Mouse (Mus musculus) ES-E14 (cell line): ENCODE measurements around the gene Fut11. TPM values are rescaled to one million over a fixed set of nuclear protein-coding genes. Genes with fewer than 3 reads are reported as not detected.
A peak's percentile ranks its signal among the peaks of the same experiment; 100 is the strongest.

ENCODE experiments used
- DNase-seq: peaks from one replicate; pipeline ENCODE4 v3.0.0-alpha.2; 2013; ENCODE audit warnings: low read depth, low spot score
- H3K27ac ChIP-seq: 2 replicates; pipeline ENCODE4 v1.5.1; 2012; ENCODE audit warnings: low read depth, mild to moderate bottlenecking, low read length, moderate library complexity, mixed read lengths; ENCODE audit not compliant: poor library complexity, insufficient read depth, severe bottlenecking
- H3K36me3 ChIP-seq: 2 replicates; pipeline ENCODE4 v1.6.1; 2012; ENCODE audit warnings: mild to moderate bottlenecking, low read length, moderate library complexity, mixed read lengths; ENCODE audit not compliant: control insufficient read depth, poor library complexity, insufficient read depth, severe bottlenecking
- H3K4me1 ChIP-seq, 2 experiments: fragments of 150-350 bp in 1 of 2; sonication (generic) in 1 of 2; 2 replicates each; pipeline ENCODE4 v1.6.1; 2012; ENCODE audit warnings: low read length in 2 of 2, mild to moderate bottlenecking in 1 of 2, mixed read lengths in 1 of 2; ENCODE audit not compliant: control insufficient read depth in 2 of 2, insufficient read depth in 2 of 2, poor library complexity in 1 of 2
- H3K4me3 ChIP-seq, 2 experiments: fragments of 150-350 bp in 1 of 2; sonication (generic) in 1 of 2; 2 replicates each; pipeline ENCODE4 v1.5.1; 2012; ENCODE audit warnings: low read length in 2 of 2, low read depth in 1 of 2, mild to moderate bottlenecking in 1 of 2, mixed read lengths in 1 of 2; ENCODE audit not compliant: insufficient read depth in 1 of 2, poor library complexity in 1 of 2, severe bottlenecking in 1 of 2
- H3K9ac ChIP-seq: 2 replicates; pipeline ENCODE4 v1.6.1; 2012; ENCODE audit warnings: low read depth, mild to moderate bottlenecking, low read length, mixed read lengths; ENCODE audit not compliant: poor library complexity, insufficient read depth, severe bottlenecking
- H3K9me3 ChIP-seq: fragments of 150-350 bp; sonication (generic); 2 replicates; pipeline ENCODE4 v1.6.1; 2012; ENCODE audit warnings: low read depth, mild to moderate bottlenecking, low read length; ENCODE audit not compliant: control insufficient read depth, insufficient read depth
- CHD2 ChIP-seq: IDR thresholded peaks from 2 replicates; pipeline ENCODE4 v1.6.1; 2014; ENCODE audit warnings: mild to moderate bottlenecking, low read depth, low read length, inconsistent platforms
- HCFC1 ChIP-seq: IDR thresholded peaks from 2 replicates; pipeline ENCODE4 v1.6.1; 2012; ENCODE audit warnings: low read length, inconsistent platforms, borderline replicate concordance; ENCODE audit not compliant: insufficient read depth
- MAFK ChIP-seq: IDR thresholded peaks from 2 replicates; pipeline ENCODE4 v1.6.1; 2014; ENCODE audit warnings: mild to moderate bottlenecking, low read depth, low read length, inconsistent platforms; ENCODE audit not compliant: insufficient read depth
- ZC3H11A ChIP-seq: IDR thresholded peaks from 2 replicates; pipeline ENCODE4 v1.6.1; 2012; ENCODE audit warnings: low read depth, mild to moderate bottlenecking, inconsistent platforms, low read length, borderline replicate concordance
- ZNF384 ChIP-seq: IDR thresholded peaks from 2 replicates; pipeline ENCODE4 v1.6.1; 2012; ENCODE audit warnings: low read depth, low read length, inconsistent platforms
- in situ Hi-C, 2 experiments: fragments of 600-800 bp; cut with MboI; formaldehyde crosslinking; loops; one replicate each; pipeline ENCODE4 v1.15.1; 2025; ENCODE audit warnings: low sequenced_read_pairs in 2 of 2, inconsistent platforms in 1 of 2; ENCODE audit not compliant: unreplicated experiment in 2 of 2
- total RNA-seq: library from RNA; depleted of rRNA; stranded (reverse); fragments of 300-350 nt; gene quantifications from 2 replicates; pipeline ENCODE4 v1.2.3, GENCODE M21; 2012

Fut11 gene
- total RNA-seq, 1 experiment, result 5.0 TPM

GRCm38 (mm10) chr14:20737306-20737705 lies 42.5 kb downstream of the Fut11 start:
- 0 out of 2 replicates have a peak, but pooled peaks have one; percentile 9 for TF ChIP-seq MAFK
- no peak for TF ChIP-seq ZNF384
- H3K9ac ChIP-seq, result peak overlapping the region; percentile 61
- H3K9me3 ChIP-seq, result no peaks in the 10 kb centered on the region
- no peak overlapping the region for H3K27ac ChIP-seq
- peak; percentile 92 for DNase-seq
- H3K4me1 ChIP-seq, result peaks cover 0 to 5% of the 10 kb centered on the region in 2 experiments; a peak in 2 of 4 replicates
- peaks cover 34% of the 10 kb centered on the region for H3K36me3 ChIP-seq
- in situ Hi-C loops, result no loop called here
- H3K4me3 ChIP-seq, result peak overlapping the region; percentile 29 to 48; a peak in 2 of 4 replicates

GRCm38 (mm10) chr14:20738511-20738910 lies 43.7 kb downstream of the Fut11 start:
- peaks cover 0 to 5% of the 10 kb centered on the region in 2 experiments; a peak in 2 of 4 replicates for H3K4me1 ChIP-seq
- in situ Hi-C loops, result no loop called here
- no peaks in the 10 kb centered on the region for H3K9me3 ChIP-seq
- DNase-seq, result no peak
- no peak overlapping the region for H3K27ac ChIP-seq
- no peak overlapping the region for H3K9ac ChIP-seq
- peaks cover 36% of the 10 kb centered on the region for H3K36me3 ChIP-seq
- H3K4me3 ChIP-seq, result no peak overlapping the region
- no peak for TF ChIP-seq HCFC1
- no peak for TF ChIP-seq ZC3H11A
- no peak for TF ChIP-seq ZNF384
- TF ChIP-seq CHD2, result no peak
- TF ChIP-seq MAFK, result no peak

- no peak for DNase-seq
- Histone ChIP-seq H3K27ac (no peak overlapping the region; the same call in 1 of the 2 replicates), H3K36me3 (peaks cover 30% of the 10 kb centered on the region; the same call in 1 of the 2 replicates), H3K4me1 (peaks cover 0 to under 1% of the 10 kb centered on the region in 2 experiments; a peak in 2 of 4 replicates), H3K9me3 (no peaks in the 10 kb centered on the region), H3K9ac (no peak overlapping the region), H3K4me3 (no peak overlapping the region)
- in situ Hi-C loops, result no loop called here
- no peak for TF ChIP-seq ZC3H11A
- no peak for TF ChIP-seq MAFK
- no peak for TF ChIP-seq ZNF384
- no peak for TF ChIP-seq HCFC1
- no peak for TF ChIP-seq CHD2
These were observed 46.5 kb downstream of the Fut11 start for GRCm38 (mm10) chr14:20741301-20741700.

- Histone ChIP-seq H3K4me3 (no peak overlapping the region), H3K36me3 (peaks cover 26% of the 10 kb centered on the region; the same call in 1 of the 2 replicates), H3K27ac (no peak overlapping the region), H3K4me1 (peaks cover 0 to 2% of the 10 kb centered on the region in 2 experiments; a peak in 1 of 4 replicates), H3K9ac (no peak overlapping the region), H3K9me3 (no peaks in the 10 kb centered on the region)
- in situ Hi-C loops, result no loop called here
- TF ChIP-seq CHD2 (no peak), ZC3H11A (no peak), ZNF384 (no peak), MAFK (no peak), HCFC1 (no peak)
- no peak for DNase-seq
These were observed 48.8 kb downstream of the Fut11 start for GRCm38 (mm10) chr14:20743614-20744013.

GRCm38 (mm10) chr14:20746935-20747334 lies 52.2 kb downstream of the Fut11 start:
- Histone ChIP-seq H3K9ac (no peak overlapping the region), H3K27ac (no peak overlapping the region), H3K36me3 (peaks cover 5% of the 10 kb centered on the region; the same call in 1 of the 2 replicates), H3K4me3 (no peak overlapping the region), H3K9me3 (no peaks in the 10 kb centered on the region), H3K4me1 (peaks cover 0 to 2% of the 10 kb centered on the region in 2 experiments; a peak in 1 of 4 replicates)
- no peak for DNase-seq
- TF ChIP-seq MAFK (no peak), ZNF384 (no peak), ZC3H11A (no peak), HCFC1 (no peak), CHD2 (no peak)
- in situ Hi-C loops, result no loop called here
